Mouse (Mus musculus): ENCODE measurements around the gene Ptbp1.

Gene Ptbp1

DNA sequence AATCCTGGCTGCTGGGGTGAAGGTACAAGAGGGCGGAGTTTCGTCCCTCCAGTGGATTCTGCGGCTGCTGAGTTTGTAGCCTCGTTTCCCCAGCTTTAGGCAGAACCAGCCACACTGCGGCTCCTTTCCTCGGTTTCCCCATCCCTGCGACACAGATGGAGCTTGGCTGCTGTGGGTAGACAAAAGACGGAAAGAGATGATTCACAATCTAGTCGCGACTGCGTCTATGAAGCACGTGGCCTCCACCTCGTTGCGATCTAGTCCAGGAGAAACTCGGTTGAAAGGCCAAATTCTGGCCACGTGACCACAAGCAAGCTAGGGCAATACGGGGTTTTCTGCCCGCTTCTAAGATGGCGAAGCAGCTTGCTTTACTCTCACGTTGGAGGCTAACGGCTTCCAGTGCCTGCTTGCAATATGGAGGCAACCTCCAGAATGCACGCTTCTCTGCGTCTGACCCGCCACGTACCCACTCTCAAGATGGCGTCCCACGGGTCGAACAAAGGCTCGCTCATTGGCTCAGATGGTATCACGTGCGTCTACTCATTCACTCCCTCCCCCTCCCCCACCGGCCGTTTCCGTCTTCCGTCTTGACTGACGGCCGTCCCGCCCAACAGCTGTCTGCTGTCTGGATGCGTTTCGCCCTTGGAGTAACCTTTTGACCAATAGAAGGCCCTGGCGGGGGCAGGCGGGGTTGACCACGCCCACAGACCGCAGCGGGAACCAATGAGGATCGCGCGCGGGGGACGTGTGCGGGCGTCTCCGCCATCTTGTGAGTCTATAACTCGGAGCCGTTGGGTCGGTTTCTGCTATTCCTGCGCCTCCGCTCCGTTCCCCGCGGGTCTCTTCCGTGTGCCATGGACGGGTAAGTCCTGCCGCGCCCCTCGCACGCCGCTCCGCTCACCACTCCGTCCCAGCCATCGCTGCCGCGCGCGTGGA, at the start of gene Ptbp1:
Ptbp1 (plus strand) TSS at position 568 of the 936 bp plus-strand sequence.
- peak; percentile 99 for DNase-seq (ENCODE audit: low spot score)

DNA sequence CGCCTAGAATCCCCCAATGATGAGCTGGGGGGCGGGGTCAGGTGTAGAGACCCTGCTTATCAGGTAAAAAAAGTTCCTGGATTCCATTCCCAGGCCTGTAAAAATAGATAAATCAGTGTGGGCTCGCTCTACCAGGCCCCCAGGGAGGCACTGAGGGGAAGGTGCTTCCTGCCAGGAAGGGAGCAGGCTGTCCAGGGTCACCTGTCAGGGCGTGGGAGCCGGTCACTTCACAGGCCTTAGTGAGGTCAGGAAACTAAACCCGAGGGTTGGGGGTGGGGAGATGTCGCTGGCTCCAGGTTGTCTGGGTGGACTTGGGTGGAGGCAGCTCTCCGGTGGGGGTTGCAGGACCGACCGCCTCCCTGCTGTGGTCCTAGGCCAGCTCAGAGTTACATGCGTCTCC, 48.6 kb upstream of the Ptbp1 start:
- no peak for DNase-seq (ENCODE audit: low spot score)

DNA sequence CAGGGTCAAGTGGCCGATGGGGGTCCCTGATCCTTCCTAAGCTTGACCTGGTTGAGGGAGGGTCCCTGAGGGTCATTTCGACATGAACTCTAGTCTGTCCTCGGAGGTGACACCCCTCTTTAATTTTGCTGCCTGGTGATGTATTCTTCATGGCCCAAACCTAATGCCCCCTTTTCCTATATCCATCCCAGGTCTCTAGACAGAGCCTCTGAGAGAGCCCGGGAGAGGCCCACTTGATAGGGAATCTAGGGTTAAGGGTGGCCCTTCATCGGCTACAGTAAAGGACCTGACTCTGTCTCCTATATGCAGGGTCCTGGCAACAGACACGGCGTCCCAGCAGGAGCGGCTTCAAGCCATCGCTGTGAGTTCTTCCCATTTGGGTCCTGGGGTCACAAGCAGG, 47.9 kb upstream of the Ptbp1 start:
- no peak for DNase-seq (ENCODE audit: low spot score)

DNA sequence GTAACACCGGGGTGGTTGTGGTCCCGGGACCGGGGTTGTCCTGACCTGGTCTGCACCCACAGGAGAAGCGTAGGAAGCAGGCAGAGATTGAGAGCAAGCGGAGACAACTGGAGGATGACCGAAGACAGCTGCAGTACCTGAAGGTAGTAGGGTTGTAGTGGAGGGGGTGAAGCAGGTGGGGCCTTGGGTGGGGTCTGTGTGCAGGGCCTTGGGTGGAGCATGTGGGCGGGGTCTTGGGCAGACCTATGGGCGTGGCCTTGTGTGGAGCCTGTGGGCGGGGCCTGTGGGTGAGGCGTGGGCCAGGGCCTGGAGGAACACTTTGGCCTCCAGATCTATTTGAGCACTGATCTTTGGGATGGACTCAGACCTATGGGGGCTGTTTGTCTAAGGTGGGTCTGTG, 47.3 kb upstream of the Ptbp1 start:
- no peak for DNase-seq (ENCODE audit: low spot score)

DNA sequence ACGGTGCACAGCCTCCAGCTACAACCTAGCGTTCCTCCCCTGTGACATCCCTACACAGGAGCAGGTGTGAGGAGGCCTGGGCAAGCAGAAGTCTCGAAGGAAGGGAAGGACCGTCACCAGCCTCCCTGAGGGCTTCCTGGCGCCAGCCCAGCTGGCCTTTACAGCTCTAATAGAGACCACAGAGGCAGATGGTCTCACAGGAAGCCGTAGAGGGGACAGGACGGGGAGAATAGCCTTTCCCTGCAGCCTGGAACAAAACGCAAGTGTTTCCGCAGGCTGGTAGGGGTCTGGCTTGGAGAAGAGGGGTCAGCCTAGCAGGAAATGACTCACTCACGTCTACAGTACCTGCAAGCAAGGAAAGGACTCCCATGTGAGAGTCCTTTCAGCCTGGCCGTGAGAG, 46.4 kb upstream of the Ptbp1 start:
- no peak for DNase-seq (ENCODE audit: low spot score)

DNA sequence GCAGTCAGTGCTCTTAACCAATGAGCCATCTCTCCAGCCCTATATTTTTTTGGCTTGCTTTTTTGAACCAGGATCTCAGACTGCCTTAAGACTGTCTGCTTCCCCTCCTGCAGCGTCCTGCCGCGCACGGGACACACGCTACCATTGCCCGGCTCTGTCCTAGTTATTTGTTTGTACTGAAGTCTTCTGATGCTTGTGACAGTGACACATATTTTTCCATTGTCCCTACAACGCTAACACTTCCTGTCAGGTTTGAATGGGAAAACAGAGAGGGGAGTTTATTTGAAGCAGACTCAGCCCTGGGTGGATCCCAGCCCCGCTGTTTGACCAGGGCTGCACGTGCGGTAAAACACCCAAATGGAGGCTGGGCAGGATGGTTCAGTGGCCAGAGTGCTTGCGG, 45.5 kb upstream of the Ptbp1 start:
- peak; percentile 56 for DNase-seq (ENCODE audit: low spot score)

DNA sequence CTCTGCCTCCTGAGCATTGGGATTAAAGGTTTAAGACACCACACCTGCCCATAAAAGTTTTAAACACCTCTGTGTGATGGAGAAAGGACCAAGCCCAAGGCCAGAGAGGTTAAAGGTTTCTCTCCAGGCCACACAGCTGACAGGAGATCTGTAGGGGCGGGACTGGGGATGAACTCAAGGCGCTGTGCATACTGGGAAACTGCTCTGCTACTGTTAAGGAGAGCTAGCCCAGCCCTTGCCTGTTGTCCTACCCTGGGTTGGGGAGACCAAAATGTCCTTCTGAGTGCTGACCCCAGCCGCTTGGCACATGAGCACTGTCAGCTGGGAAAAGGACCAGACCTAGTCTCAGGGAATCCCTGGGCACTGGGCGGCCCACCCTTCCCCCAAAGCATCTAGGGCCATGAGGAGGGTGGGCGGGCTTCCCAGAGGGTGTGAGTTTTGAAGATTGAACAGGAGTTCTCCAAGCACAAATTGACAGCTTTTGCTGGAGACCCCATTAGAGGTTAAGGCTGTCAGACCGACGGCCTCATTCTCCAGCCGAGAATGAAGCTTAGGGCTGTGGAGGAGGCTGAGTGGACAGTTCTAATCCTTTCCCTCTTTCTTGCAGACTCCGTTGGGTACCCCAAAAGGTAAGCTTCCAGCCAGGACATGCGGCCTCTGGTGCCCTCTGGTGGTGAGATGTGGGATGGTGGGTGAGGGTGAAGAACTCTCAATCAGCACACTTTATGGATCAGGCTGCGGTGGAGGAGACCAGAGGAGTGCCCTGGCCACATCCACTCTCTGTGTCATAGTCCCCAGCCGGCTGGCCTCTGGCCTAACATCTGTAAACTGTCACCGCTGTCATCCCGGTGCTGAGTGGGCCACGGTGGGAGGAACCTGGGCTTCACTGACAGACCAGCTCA, 42.2 kb upstream of the Ptbp1 start:
- peak; percentile 83 for DNase-seq (ENCODE audit: low spot score)

DNA sequence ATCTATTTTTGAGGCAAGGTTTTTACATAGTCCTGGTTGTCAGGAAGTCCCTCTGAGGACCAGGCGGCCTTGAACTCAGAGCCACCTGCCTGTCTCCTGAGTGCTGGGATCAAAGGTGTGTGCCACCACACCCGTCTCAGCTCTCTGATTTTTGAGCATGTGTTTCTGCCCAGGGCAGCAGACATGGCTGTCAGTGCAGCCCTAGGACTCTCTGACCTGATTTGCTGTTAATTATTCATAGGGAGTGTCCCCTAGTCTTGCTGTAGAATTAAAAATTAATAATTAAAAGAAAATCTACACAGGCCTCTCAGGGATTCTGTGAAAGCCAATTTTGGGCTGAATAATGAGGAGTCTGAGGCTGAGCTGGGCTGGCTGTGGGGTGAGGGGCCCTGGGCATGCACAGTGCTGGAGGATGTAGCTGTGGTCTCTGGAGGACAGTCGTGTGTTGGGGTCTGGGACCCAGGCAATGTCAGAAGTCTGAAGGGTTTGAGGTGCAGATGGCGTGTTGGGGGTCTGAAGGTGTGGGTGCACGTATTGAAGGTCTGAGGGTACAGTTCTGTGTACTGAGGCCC, 39.9 kb upstream of the Ptbp1 start:
- DNase-seq (ENCODE audit: low spot score): no peak

DNA sequence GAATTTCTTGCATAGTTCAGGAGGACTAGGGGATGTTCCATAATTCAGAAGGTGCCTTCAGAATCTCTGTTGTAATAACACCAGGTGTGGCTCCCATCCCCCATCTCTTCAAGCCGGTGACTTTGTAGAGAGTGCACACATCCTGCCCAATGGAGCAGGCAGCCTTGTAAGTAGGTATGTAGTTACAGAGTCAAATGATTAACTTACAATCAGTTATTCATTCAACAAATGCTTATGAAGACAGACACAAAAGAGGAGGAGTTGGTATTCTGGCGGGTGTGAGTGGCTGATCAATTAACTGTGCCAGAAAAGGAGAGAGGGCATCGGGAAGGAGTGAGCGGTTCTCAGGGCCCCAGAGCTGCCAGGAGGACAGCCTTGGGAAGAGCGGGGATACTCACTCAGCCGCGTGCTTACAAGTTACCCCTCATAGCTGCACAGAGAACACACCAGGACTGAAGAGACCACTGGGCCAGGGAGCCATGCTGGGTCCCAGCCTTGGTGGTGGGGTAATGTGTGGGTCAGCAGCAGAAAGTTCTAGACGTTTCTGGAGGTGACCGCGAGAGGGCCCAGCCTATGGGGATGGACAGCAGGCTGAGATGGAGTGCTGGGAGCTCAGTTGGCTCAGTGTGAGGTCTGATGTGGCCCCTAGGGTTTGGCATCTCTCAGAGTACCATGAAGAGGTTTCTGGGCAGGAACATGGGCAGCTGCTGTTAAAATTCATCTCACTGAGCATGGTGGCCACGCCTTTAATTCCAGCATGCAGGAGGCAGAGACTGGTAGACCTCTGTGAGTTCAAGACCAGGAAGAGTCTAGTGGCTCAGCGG, 38.3 kb upstream of the Ptbp1 start:
- DNase-seq (ENCODE audit: low spot score): no peak

DNA sequence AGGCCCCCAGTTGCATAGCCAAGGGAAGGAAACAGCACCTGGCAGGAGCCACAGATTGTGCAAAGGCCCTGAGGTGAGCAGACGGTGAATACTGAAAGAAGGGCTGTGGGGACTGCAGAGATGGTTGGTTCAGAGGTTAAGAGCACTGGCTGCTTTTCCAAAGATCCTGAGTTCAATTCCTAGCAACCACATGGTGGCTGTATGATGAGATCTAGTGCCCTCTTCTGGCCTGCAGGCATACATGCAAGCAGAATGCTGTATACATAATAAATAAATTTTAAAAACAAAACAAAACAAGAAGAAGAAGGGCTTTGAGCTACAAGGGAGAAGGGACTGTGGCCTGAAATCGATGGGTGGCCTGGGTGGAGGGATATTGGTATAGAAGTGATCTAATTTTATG, 37.1 kb upstream of the Ptbp1 start:
- DNase-seq (ENCODE audit: low spot score): no peak

DNA sequence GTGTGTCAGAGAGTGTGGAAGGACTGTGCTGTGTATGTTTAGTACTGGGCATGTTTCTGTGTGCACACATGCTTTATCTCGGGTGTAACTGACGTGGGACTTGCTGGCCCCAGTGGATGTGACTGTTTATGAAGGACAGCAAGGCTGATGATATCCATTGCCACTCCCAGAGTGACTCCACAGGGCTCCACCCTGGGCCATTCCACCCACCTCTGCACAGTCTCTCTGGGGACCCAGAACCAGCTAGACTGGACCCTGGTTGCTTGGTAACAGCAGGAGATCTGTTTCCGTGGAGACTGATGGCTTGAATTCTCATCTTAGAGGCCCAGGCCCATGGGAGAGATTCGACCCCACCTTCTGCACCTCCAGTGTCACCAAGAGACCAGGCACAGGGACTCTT, 36.0 kb upstream of the Ptbp1 start:
- no peak for DNase-seq (ENCODE audit: low spot score)

DNA sequence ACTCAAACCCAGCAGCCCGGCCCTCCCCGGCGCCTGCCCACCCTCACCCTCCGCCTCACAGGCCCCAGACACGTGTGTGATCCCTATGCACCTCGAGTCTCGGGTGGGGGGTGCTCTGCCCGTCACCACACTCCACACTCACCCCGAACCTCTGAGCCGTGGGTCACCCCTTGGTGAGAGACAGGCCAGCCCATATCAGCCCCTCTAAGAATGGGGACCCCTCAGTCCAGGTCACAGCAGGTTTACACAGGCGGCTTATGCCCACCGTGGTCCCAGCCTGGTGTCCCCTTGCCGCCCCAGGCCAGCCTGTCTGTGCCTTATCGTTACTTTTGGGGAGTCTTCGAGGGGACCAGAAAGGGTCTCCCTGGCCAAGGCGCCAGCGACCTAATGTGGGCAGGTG, 34.6 kb upstream of the Ptbp1 start:
- no peak for DNase-seq (ENCODE audit: low spot score)

DNA sequence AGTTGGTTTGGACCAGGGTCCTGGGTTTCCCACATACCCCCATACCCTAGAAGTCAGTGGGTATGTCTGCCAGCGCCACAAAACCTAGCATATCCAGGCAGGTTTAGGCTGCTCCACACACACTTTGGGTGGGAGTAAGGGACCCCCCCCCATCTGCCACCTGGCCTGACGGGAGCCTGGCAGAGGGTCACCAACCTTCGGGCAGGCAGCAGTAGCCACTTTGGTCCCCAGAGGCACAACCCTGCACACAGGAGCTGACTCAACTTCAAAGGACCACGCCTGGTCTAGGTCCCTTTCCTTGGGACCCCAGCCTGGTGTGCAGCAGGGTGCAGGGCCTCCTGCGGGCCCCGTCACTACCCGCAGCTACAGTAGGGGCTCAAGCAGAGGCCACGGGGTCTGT, 34.0 kb upstream of the Ptbp1 start:
- no peak for DNase-seq (ENCODE audit: low spot score)

DNA sequence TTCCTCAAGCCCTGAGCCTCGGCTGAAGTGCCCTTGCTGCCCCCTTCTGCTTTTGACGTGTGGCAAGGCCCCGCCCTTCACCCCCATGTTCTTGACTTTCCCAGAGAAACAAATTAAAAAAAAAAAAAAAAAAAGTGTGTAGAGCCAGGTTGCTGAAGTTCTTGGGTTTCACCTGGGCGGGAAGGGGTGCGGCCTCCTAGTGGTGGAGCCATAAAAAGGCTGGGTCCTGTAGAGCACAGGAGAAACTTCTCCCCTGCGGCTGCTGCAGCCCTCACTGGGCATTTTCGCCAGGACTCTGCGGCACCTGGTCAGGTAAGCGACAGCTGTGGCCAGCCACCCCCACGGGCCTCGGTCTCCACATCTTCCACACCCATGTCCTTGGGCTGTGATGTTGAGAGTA, 33.4 kb upstream of the Ptbp1 start, which contains the start of gene Misp:
Misp (plus strand) TSS at position 208 of the 400 bp plus-strand sequence.
- peak; percentile 28 for DNase-seq (ENCODE audit: low spot score)

DNA sequence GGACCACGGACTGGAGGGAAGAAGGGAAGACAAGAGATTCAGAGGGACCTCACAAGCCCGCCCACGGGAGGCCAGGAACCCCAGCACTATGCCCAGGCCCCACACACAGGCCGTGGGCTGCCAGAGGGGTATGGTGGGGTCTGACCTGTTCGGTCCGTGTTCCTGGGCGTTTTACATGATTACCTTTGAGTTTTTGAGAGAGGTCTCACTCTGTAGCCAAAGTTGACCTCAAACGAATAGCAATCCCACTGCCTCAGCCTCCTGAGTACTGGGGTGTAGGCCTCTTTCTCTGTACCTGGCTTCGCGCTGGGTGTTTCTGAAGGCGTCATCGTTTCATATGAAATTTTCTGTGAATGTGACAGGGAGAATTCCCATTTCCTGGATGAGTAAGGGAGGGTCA, 32.5 kb upstream of the Ptbp1 start:
- DNase-seq (ENCODE audit: low spot score): no peak

DNA sequence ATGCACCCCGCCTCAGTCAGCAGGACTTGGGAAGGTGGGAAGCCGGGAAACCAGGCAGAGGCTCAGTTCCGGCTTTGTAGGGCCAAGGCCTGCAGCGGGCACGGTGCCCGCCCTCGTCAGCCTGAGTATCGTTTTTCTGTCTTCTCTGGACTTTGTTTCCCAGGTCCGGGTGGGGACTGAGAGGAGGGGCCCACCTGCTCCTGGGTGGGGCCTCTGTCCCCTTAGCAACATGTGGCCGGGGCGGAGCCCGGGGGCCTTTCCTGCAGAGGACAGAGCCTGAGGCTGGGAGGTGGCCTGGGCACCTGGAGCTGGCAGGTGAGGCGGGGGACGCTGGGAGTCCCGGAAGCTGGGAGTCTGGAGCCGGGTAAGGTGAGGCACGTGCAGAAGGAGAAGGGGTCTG, 31.9 kb upstream of the Ptbp1 start:
- peak; percentile 28 for DNase-seq (ENCODE audit: low spot score)

DNA sequence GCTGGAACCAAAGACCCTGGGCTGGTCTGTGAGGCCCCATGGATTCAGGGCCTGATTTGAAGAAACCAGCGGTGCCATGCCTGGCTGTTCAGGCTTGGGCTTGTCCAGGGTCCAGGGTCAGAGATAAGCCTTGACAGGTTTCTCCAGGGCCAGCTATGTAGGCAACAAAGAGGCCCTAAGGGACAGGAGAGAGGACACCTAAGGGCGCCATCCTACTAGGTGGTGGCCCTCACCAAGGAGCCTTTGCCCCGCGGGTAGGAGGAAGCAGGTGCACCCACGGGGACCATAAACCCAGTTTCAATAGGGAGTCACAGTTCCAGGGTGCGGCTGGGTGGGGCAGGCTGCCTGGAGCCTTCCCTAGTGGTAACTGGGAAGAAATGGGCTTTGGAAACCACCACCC, 31.2 kb upstream of the Ptbp1 start:
- DNase-seq (ENCODE audit: low spot score): no peak

DNA sequence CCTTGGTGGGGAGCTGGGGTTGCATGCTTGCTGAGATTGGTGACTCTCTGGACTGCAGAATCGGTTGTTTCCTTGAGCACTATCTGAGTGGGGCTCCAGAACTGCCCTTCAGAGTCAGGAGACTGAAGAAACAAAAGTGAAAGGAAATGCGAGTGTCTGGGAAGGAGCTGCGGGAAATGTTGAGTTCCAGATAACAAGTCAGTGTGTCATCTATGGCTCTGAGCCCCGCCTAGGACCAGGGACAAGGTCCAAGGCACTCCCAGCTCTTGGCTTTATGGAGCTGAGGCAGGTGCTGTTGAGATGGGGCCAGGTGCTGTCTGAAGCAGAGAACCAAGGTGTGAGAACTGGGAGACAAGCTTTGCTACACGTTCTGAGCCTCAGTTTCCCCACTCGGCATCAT, 29.8 kb upstream of the Ptbp1 start:
- DNase-seq (ENCODE audit: low spot score): peak; percentile 59

DNA sequence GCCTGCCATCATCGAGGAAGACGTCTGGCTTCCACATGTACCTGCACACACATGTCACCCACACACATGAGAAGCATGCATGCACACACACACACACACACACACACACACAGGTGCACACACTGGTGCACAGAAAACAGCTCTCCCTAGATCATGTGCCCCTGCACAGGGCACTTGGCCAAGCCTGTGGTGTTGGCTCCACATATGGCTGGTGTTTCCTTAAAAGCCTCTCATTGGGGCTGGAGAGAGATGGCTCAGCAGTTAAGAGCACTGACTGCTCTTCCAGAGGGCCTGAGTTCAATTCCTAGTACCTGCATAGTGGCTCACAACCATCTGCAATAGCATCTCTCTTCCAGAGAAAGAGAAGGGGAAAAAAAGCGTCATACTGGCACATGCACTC, 22.6 kb upstream of the Ptbp1 start:
- no peak for DNase-seq (ENCODE audit: low spot score)

DNA sequence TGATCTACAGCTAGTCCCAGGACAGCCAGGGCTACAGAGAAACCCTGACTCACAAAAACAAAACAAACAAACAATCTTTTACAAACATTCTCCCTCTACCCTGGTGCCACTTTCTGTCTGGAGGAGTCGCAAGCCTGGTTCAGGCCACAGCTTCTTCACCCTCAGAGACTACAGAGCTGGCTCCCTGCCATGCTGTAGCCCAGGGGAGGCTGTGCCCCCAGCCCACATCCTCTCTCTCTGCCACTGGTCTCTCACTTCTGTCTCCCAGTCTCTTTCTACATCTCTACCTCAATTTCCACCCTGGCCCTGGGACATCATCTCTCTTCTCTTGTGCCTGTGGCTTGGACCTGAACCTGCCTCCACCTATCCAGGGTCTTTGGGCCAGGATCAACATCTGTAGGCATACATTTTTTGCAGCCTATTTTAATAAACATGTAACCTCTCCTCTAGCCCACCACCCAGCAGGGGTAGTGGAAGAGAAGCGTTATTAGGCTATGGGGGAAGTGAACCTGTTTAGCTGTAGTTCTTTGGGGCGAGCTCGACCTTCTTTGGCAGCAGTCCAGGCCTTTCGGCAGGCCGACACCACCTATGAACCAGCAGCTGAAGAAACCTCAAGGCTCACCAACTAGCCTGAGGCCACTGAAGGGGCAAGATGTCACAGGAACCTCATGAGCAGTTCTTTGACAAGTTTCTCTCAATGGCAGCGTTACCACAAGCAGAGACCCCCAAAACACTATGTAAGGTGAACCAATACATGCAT, 22.0 kb upstream of the Ptbp1 start:
- no peak for DNase-seq (ENCODE audit: low spot score)

DNA sequence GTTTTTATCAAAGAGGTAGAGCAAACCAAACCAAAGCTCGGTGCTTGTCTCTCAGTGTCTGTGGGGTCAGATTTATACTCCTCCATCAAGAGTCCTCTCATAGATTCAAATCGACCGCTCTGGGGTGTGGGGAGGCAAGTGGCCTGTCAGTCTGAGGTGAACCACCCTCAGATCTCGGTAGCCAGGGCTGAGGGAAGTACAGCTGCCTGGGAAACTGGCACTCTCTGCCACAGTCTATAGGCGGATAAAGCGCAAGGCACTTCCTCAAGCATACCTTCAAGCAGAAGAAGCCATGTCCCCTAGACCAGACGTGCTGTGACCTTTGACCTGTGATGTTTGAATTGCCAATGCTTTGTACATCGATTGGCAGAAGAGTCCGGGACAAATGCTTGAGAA, 21.4 kb upstream of the Ptbp1 start:
- no peak for DNase-seq (ENCODE audit: low spot score)

Data from lung, postnatal 25 days (tissue).